Mouse (Mus musculus) kidney, adult 2 months (tissue): ENCODE data around the gene B3galnt2. TPM values are rescaled to one million over a fixed set of nuclear protein-coding genes. Genes with fewer than 3 reads are reported as not detected.
"Not testable (repeated sequence)": the region's sequence is repeated elsewhere in the genome, so short reads cannot be mapped to it uniquely, and the experiment has no call there.

ENCODE experiments used
- DNase-seq: peaks from one replicate; pipeline ENCODE4 v3.0.0; 2021
- H3K27ac ChIP-seq: fragments of 200-500 bp; 2 replicates; pipeline ENCODE4 v1.5.1; 2012; ENCODE audit warnings: low read depth, low read length, control low read depth, inconsistent platforms; ENCODE audit not compliant: insufficient read depth
- H3K27me3 ChIP-seq: fragments of 200-500 bp; replicated peaks from 2 replicates; pipeline ENCODE4 v1.6.1; 2012; ENCODE audit warnings: mild to moderate bottlenecking, moderate library complexity, low read length, inconsistent platforms; ENCODE audit not compliant: control insufficient read depth, insufficient read depth
- H3K36me3 ChIP-seq: fragments of 200-500 bp; 2 replicates; pipeline ENCODE4 v1.6.1; 2012; ENCODE audit warnings: mild to moderate bottlenecking, moderate library complexity, low read length, inconsistent platforms; ENCODE audit not compliant: control insufficient read depth, insufficient read depth
- H3K4me1 ChIP-seq: fragments of 200-500 bp; 2 replicates; pipeline ENCODE4 v1.6.1; 2011; ENCODE audit warnings: low read length; ENCODE audit not compliant: control insufficient read depth, insufficient read depth
- H3K4me3 ChIP-seq: fragments of 200-500 bp; 2 replicates; pipeline ENCODE4 v1.5.1; 2011; ENCODE audit warnings: mild to moderate bottlenecking, low read depth, low read length, control low read depth; ENCODE audit not compliant: insufficient read depth
- CTCF ChIP-seq: fragments of 200-500 bp; conservative IDR thresholded peaks from 2 replicates; pipeline ENCODE4 v1.5.1; 2011; ENCODE audit warnings: low read depth, mild to moderate bottlenecking, control low read depth, low read length, moderate library complexity, mixed read lengths; ENCODE audit not compliant: insufficient read depth, insufficient read length
- POLR2A ChIP-seq: fragments of 200-500 bp; IDR thresholded peaks from one replicate; pipeline ENCODE4 v1.6.1; 2011; ENCODE audit warnings: low read depth, low read length, control low read depth
- WGBS: fragments of 180-500 bp; shearing (Covaris S2); methylation state at CpG from one replicate; pipeline ENCODE4 v1.1.7; 2018; 5-methylcytosine and 5-hydroxymethylcytosine counted together
- polyA plus RNA-seq: library from polyadenylated mRNA; depleted of rRNA; stranded (reverse); fragments of >200 nt; gene quantifications from 2 replicates; pipeline ENCODE4 v1.2.3, GENCODE M21; 2012

B3galnt2 gene
- polyA plus RNA-seq, 1 experiment = 17.4 TPM

- no peaks in the 10 kb centered on the region for H3K4me1 ChIP-seq
- DNase-seq = no peak
- no peak overlapping the region for H3K27ac ChIP-seq
- no peaks in the 10 kb centered on the region for H3K36me3 ChIP-seq
- WGBS = 91% methylated on average over 3 of the region's 3 CpGs
- H3K27me3 ChIP-seq = no peaks in the 10 kb centered on the region
- H3K4me3 ChIP-seq = no peak overlapping the region
- TF ChIP-seq CTCF (no peak), POLR2A (no peak)
Measured at GRCm38 (mm10) chr13:14018852-14019251, 64.6 kb downstream of the B3galnt2 start.

DNA sequence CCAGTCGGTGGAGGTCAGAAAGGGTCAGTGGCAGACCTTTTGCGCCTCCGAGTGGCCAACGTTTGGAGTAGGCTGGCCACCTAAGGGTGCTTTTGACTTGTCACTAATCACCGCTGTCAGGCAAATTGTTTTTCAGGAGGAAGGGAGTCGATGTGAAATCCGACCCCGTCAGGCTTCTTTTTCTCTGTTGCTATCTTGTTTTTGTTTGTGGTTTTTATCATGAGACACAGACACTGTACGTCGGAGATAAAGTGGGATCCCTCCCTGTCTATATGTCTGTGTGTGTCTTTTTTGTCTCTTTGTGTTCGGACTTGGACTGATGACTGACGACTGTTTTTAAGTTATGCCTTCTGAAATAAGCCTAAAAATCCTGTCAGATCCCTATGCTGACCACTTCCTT lies 67.1 kb downstream of the B3galnt2 start:
- H3K27me3 ChIP-seq, H3K4me1 ChIP-seq, H3K27ac ChIP-seq, DNase-seq, H3K36me3 ChIP-seq, H3K4me3 ChIP-seq: not testable (repeated sequence)
- 58% methylated on average over 11 of the region's 12 CpGs for WGBS

GRCm38 (mm10) chr13:14025554-14025953 lies 71.3 kb downstream of the B3galnt2 start:
- peaks cover 5% of the 10 kb centered on the region; the same call in 1 of the 2 replicates for H3K36me3 ChIP-seq
- H3K4me1 ChIP-seq = peaks cover 3% of the 10 kb centered on the region; the same call in 1 of the 2 replicates
- 90% methylated on average over 6 of the region's 6 CpGs for WGBS
- DNase-seq = no peak
- no peak overlapping the region for H3K27ac ChIP-seq
- no peak for TF ChIP-seq POLR2A
- no peak for TF ChIP-seq CTCF
- no peaks in the 10 kb centered on the region for H3K27me3 ChIP-seq
- H3K4me3 ChIP-seq = no peak overlapping the region

- Histone ChIP-seq H3K27me3 (no peaks in the 10 kb centered on the region), H3K4me3 (no peak overlapping the region), H3K36me3 (peaks cover 5% of the 10 kb centered on the region; the same call in 1 of the 2 replicates), H3K4me1 (peaks cover 3% of the 10 kb centered on the region; the same call in 1 of the 2 replicates), H3K27ac (no peak overlapping the region)
- no peak for DNase-seq
- TF ChIP-seq POLR2A (no peak), CTCF (no peak)
- 80% methylated on average over 6 of the region's 6 CpGs for WGBS
Measured at GRCm38 (mm10) chr13:14026154-14026820, 72.0 kb downstream of the B3galnt2 start.

- TF ChIP-seq POLR2A (no peak), CTCF (no peak)
- no peaks in the 10 kb centered on the region for H3K27me3 ChIP-seq
- no peak overlapping the region for H3K27ac ChIP-seq
- H3K4me1 ChIP-seq = peaks cover 2% of the 10 kb centered on the region; the same call in 1 of the 2 replicates
- no peak for DNase-seq
- H3K36me3 ChIP-seq = peaks cover 3% of the 10 kb centered on the region; the same call in 1 of the 2 replicates
- 82% methylated on average over 5 of the region's 5 CpGs for WGBS
- H3K4me3 ChIP-seq = no peak overlapping the region
Measured at GRCm38 (mm10) chr13:14033309-14034072, 79.2 kb downstream of the B3galnt2 start.

DNA sequence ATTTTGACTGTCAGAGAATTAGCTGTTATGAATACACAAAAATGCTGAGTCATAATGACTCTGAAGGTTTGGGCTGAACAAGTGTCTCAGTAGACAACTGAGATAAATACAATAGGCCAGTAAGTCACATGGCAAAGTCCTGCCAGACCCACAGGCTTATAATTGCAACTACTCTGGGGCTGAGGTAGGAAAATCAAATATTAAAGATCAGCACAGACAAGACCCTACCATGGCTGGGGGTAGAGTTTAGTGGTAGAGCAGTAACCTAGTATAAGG lies 79.7 kb downstream of the B3galnt2 start:
- Histone ChIP-seq H3K27ac (no peak overlapping the region), H3K4me3 (no peak overlapping the region), H3K4me1 (peaks cover 6% of the 10 kb centered on the region; the same call in 1 of the 2 replicates), H3K36me3 (peaks cover 1% of the 10 kb centered on the region; the same call in 1 of the 2 replicates), H3K27me3 (no peaks in the 10 kb centered on the region)
- peak; percentile 25 for DNase-seq
- no peak for TF ChIP-seq POLR2A
- TF ChIP-seq CTCF = no peak

GRCm38 (mm10) chr13:14035352-14035751 lies 81.1 kb downstream of the B3galnt2 start:
- DNase-seq, H3K36me3 ChIP-seq, H3K27me3 ChIP-seq, H3K4me1 ChIP-seq, H3K4me3 ChIP-seq, H3K27ac ChIP-seq: not testable (repeated sequence)
- 93% methylated on average over 3 of the region's 3 CpGs for WGBS
